Mouse (Mus musculus): ENCODE measurements around the gene Plekhh1. TPM values are rescaled to one million over a fixed set of nuclear protein-coding genes. Genes with fewer than 3 reads are reported as not detected.
"Not testable (repeated sequence)": the region's sequence is repeated elsewhere in the genome, so short reads cannot be mapped to it uniquely, and the experiment has no call there.

Plekhh1 gene
- polyA plus RNA-seq, 1 experiment from 2014 or later: 5.8 TPM

DNA sequence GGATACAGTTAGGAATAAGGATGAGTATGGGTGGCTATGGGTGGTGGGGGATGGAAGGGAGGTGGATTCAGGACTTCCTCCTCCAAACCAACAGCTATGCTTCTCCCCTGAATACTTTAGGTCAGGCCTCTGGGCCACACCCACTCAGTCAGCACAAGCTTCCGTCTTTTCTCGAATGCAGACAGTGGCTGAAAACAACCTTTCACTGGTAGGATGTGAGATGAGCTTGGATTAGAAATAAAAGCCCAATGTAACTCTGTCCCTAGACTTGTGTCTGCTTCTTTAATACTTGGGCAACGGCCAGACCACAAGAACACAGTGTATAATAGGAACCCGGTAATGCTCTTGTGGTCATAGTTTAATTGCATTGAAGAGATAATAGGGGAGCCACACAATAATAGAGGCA, 11.0 kb upstream of the Plekhh1 start:
- ATAC-seq (ENCODE audit: insufficient read depth, low FRiP score): no peak
- Histone ChIP-seq H3K27ac (ENCODE audit: low read length) (no peak overlapping the region), H3K4me1 (ENCODE audit: control insufficient read depth, insufficient read depth, low read length) (peaks cover 4% of the 10 kb centered on the region; the same call in 1 of the 2 replicates), H3K36me3 (ENCODE audit: control insufficient read depth, insufficient read depth, low read length) (no peaks in the 10 kb centered on the region), H3K9me3 (replicated peaks; ENCODE audit: control insufficient read depth, low read length) (no peaks in the 10 kb centered on the region), H3K4me2 (ENCODE audit: low read depth, low read length) (no peak overlapping the region), H3K9ac (ENCODE audit: low read length) (no peak overlapping the region), H3K4me3 (replicated peaks; ENCODE audit: low read length) (no peak overlapping the region), H3K27me3 (ENCODE audit: control insufficient read depth, insufficient read depth, low read length) (no peaks in the 10 kb centered on the region)
- 48% methylated on average over 4 of the region's 4 CpGs for WGBS

DNA sequence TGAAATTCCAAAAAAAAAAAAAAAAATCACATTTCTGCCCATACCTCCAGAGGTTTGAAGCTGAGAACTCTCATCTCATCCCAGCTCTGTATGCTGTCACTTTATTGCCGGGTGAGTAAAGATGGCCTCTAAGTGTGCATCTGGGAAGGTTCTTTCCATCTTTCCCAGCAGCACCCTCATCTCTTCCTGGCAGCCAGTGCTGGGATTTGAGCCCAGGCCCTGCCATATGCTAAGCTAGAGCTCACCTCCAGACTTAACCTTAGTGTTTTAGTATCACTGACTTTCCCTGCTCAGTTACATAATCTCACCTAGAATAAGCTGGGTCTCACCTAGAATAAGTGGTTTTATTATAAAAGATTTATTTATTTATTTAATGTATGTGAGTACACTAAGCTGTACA, 7.1 kb upstream of the Plekhh1 start:
- Histone ChIP-seq H3K4me1 (ENCODE audit: control insufficient read depth, insufficient read depth, low read length) (peaks cover 4% of the 10 kb centered on the region; the same call in 1 of the 2 replicates), H3K9ac (ENCODE audit: low read length) (no peak overlapping the region), H3K36me3 (ENCODE audit: control insufficient read depth, insufficient read depth, low read length) (no peaks in the 10 kb centered on the region), H3K4me2 (ENCODE audit: low read depth, low read length) (no peak overlapping the region), H3K27ac (ENCODE audit: low read length) (no peak overlapping the region), H3K4me3 (replicated peaks; ENCODE audit: low read length) (no peak overlapping the region), H3K27me3 (ENCODE audit: control insufficient read depth, insufficient read depth, low read length) (no peaks in the 10 kb centered on the region), H3K9me3 (replicated peaks; ENCODE audit: control insufficient read depth, low read length) (no peaks in the 10 kb centered on the region)
- ATAC-seq (ENCODE audit: insufficient read depth, low FRiP score): no peak
- WGBS: 86% methylated on average over 1 of the region's 1 CpGs

DNA sequence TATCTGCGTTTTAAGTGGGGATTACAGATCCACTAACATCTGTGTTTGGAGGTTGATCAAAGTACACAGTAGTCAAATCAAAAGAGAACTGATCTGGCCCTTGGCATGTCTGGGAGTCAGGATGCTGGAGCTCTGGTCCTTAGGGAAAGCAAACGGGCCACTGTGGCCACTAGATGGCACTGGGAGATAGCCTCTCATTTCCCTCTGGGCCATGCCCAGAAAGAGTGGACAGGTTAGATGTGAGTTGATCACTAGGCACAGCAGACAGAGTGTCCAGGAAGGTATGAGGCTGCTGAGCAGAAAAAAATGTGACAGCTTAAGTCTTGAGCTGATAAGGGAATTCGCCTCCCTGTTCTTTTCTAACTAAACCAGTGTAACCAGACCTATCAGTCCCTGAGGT, 6.1 kb upstream of the Plekhh1 start:
- Histone ChIP-seq H3K4me2 (ENCODE audit: low read depth, low read length) (no peak overlapping the region), H3K4me3 (replicated peaks; ENCODE audit: low read length) (no peak overlapping the region), H3K27ac (ENCODE audit: low read length) (no peak overlapping the region), H3K9ac (ENCODE audit: low read length) (no peak overlapping the region), H3K4me1 (ENCODE audit: control insufficient read depth, insufficient read depth, low read length) (peaks cover 3% of the 10 kb centered on the region; the same call in 1 of the 2 replicates), H3K9me3 (replicated peaks; ENCODE audit: control insufficient read depth, low read length) (no peaks in the 10 kb centered on the region), H3K36me3 (ENCODE audit: control insufficient read depth, insufficient read depth, low read length) (no peaks in the 10 kb centered on the region), H3K27me3 (ENCODE audit: control insufficient read depth, insufficient read depth, low read length) (no peaks in the 10 kb centered on the region)
- peak; percentile 72 for ATAC-seq (ENCODE audit: insufficient read depth, low FRiP score)
- WGBS: 12% methylated on average over 3 of the region's 3 CpGs

DNA sequence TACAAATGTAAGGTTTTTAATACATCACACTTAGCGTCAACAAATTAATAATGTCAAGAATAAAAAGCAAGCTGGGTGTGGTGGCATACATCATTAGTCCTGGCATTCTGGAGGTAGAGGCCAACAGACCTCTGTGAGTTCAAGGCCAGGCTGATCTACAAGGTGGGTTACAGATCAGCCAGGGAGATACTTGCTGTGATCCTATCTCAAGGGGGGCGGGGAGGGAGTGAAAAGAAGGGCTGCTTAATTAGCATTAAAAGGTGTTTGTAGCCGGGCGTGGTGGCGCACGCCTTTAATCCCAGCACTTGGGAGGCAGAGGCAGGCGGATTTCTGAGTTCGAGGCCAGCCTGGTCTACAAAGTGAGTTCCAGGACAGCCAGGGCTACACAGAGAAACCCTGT, 1.4 kb upstream of the Plekhh1 start:
- not testable (repeated sequence) for H3K9me3 ChIP-seq (replicated peaks; ENCODE audit: control insufficient read depth, low read length)

DNA sequence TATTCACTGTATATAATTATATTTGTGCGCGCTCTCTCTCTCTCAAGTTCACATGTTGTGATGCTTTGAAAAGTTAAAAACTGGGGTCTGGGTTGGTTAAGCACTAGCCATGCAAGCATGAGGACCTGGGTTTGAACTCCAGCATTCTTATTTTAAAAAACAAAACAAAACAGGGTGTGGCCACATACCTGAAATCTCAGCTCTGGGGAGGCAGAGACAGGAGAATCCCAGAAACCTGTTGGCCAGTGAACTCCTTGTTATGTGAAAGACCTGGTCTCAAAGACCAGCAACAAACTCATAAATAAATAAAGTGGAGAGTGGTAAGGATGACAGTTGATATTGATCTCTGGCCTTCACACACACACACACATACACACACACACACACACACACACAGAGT, 5.4 kb downstream of the Plekhh1 start:
- Histone ChIP-seq H3K27ac (ENCODE audit: low read length) (no peak overlapping the region), H3K4me2 (ENCODE audit: low read depth, low read length) (no peak overlapping the region), H3K36me3 (ENCODE audit: control insufficient read depth, insufficient read depth, low read length) (no peaks in the 10 kb centered on the region), H3K27me3 (ENCODE audit: control insufficient read depth, insufficient read depth, low read length) (no peaks in the 10 kb centered on the region), H3K9ac (ENCODE audit: low read length) (no peak overlapping the region), H3K4me1 (ENCODE audit: control insufficient read depth, insufficient read depth, low read length) (no peaks in the 10 kb centered on the region), H3K9me3 (replicated peaks; ENCODE audit: control insufficient read depth, low read length) (no peaks in the 10 kb centered on the region), H3K4me3 (replicated peaks; ENCODE audit: low read length) (no peak overlapping the region)
- 100% methylated on average over 2 of the region's 2 CpGs for WGBS
- ATAC-seq (ENCODE audit: insufficient read depth, low FRiP score): no peak

More for the DNA sequence above, 1.4 kb upstream of the Plekhh1 start:
- H3K27me3 ChIP-seq (ENCODE audit: control insufficient read depth, insufficient read depth, low read length); ATAC-seq (ENCODE audit: insufficient read depth, low FRiP score); H3K4me3 ChIP-seq (replicated peaks; ENCODE audit: low read length); H3K4me2 ChIP-seq (ENCODE audit: low read depth, low read length); H3K4me1 ChIP-seq (ENCODE audit: control insufficient read depth, insufficient read depth, low read length); H3K36me3 ChIP-seq (ENCODE audit: control insufficient read depth, insufficient read depth, low read length); H3K27ac ChIP-seq (ENCODE audit: low read length); H3K9ac ChIP-seq (ENCODE audit: low read length): not testable (repeated sequence)
- 94% methylated on average over 7 of the region's 8 CpGs for WGBS

DNA sequence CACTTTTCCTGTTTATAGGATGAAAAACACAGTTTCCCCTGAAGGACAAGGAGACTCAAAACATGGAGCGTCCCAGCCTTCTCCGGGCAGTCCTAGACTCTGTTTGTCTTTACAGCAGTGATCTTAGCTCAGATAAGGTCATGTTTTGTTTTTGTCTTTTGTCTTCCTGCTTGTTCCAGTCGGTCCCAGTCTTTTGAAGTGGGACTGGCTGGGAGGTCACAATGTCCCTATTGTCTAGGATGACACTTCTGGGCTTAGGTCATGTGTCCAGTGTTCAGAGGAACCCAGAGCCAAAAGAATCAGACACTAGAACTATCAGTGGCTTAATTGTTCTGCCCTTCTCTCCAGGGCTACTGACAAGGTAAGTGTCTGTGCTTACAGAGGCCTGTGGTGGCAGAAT, 6.4 kb downstream of the Plekhh1 start:
- Histone ChIP-seq H3K4me1 (ENCODE audit: control insufficient read depth, insufficient read depth, low read length) (peaks cover 5% of the 10 kb centered on the region; the same call in 1 of the 2 replicates), H3K9me3 (replicated peaks; ENCODE audit: control insufficient read depth, low read length) (no peaks in the 10 kb centered on the region), H3K27me3 (ENCODE audit: control insufficient read depth, insufficient read depth, low read length) (no peaks in the 10 kb centered on the region), H3K9ac (ENCODE audit: low read length) (no peak overlapping the region), H3K4me3 (replicated peaks; ENCODE audit: low read length) (no peak overlapping the region), H3K36me3 (ENCODE audit: control insufficient read depth, insufficient read depth, low read length) (no peaks in the 10 kb centered on the region), H3K27ac (ENCODE audit: low read length) (no peak overlapping the region), H3K4me2 (ENCODE audit: low read depth, low read length) (no peak overlapping the region)
- ATAC-seq (ENCODE audit: insufficient read depth, low FRiP score): no peak
- WGBS: 28% methylated on average over 3 of the region's 3 CpGs

DNA sequence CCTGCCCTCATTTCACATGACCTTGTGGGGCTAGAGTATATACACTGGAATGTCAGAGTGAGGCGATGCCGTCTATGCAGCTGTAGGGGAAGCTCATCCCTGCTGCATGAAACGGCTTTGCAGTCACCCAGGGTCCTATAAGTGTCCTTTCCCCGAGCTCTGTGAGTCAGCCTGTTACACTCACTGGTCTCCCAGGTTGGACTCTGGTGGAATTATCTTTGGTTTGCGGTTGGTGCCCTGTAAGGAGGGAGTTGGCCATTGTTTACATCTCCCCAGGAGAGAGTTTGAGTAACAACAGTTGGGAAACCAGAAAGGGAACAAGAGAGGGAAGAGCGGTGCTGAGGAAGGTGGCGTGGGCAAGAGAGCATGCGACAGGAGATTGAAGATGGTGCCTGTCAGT, 10.7 kb downstream of the Plekhh1 start:
- Histone ChIP-seq H3K9me3 (replicated peaks; ENCODE audit: control insufficient read depth, low read length) (no peaks in the 10 kb centered on the region), H3K9ac (ENCODE audit: low read length) (no peak overlapping the region), H3K4me2 (ENCODE audit: low read depth, low read length) (no peak overlapping the region), H3K4me3 (replicated peaks; ENCODE audit: low read length) (no peak overlapping the region), H3K4me1 (ENCODE audit: control insufficient read depth, insufficient read depth, low read length) (peaks cover 5% of the 10 kb centered on the region; the same call in 1 of the 2 replicates), H3K27me3 (ENCODE audit: control insufficient read depth, insufficient read depth, low read length) (no peaks in the 10 kb centered on the region), H3K27ac (ENCODE audit: low read length) (peak overlapping the region; percentile 34), H3K36me3 (ENCODE audit: control insufficient read depth, insufficient read depth, low read length) (0 out of 2 replicates have a peak, but pooled peaks cover 1% of the 10 kb centered on the region)
- 40% methylated on average over 8 of the region's 8 CpGs for WGBS
- ATAC-seq (ENCODE audit: insufficient read depth, low FRiP score): peak; percentile 19; the same call in 1 of the 2 replicates

DNA sequence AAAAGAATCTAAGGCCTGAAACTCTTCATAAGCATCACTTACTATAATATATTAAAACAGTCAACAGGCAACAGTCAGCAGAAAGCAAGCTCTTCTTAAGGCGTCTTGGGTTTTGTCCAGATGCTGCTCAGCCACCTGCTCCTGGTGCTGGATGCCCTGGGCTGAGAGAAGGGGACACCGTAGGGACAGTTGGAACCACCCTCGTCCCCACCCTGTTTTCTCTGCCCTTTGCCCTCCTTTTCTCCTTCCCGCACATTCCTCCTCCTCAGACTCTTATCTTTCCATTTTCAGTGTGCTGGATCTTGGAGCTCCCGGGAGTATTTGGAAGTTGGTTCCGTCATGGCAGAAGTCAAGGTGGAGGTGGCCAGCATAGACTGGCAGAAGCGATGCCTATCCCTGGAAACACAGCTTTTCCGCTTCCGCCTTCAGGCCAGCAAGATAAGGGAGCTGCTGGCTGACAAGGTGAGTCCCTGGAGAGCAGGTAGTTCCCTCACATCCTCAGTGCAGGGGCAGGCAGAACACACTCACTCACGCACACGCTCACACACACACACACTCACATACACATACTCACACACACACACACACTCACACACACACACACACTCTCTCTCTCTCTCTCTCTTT, 11.4 kb downstream of the Plekhh1 start:
- H3K9ac ChIP-seq (ENCODE audit: low read length): no peak overlapping the region
- no peaks in the 10 kb centered on the region for H3K9me3 ChIP-seq (replicated peaks; ENCODE audit: control insufficient read depth, low read length)
- no peaks in the 10 kb centered on the region for H3K27me3 ChIP-seq (ENCODE audit: control insufficient read depth, insufficient read depth, low read length)
- peaks cover 5% of the 10 kb centered on the region; the same call in 1 of the 2 replicates for H3K4me1 ChIP-seq (ENCODE audit: control insufficient read depth, insufficient read depth, low read length)
- ATAC-seq (ENCODE audit: insufficient read depth, low FRiP score): no peak
- no peak overlapping the region for H3K4me2 ChIP-seq (ENCODE audit: low read depth, low read length)
- H3K4me3 ChIP-seq (replicated peaks; ENCODE audit: low read length): no peak overlapping the region
- peaks cover 7% of the 10 kb centered on the region; the same call in 1 of the 2 replicates for H3K36me3 ChIP-seq (ENCODE audit: control insufficient read depth, insufficient read depth, low read length)
- whole genome bisulfite sequencing: 71% methylated on average over 11 of the region's 11 CpGs
- 0 out of 2 replicates have a peak overlapping the region, but pooled peaks have one; percentile 7 for H3K27ac ChIP-seq (ENCODE audit: low read length)

DNA sequence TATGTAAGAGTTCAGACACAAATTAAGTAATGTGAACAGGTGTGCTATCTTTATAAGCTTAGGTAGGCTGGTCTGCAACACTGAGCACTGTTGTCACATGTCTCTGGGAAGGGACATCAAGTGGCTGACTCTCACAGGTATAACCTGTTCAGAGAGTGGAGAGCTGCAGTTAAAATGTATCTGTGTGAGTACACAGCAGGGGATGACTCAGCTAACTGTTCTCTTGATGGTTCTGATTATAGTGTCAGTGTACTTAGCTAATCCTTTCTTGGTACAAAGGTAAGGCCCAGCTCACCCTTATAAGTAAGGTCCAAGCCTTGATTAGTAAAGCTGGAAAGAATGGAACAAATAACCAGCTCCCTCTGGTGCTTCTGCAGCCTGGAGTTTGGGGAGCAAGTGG, 12.5 kb downstream of the Plekhh1 start:
- H3K4me3 ChIP-seq (replicated peaks; ENCODE audit: low read length): no peak overlapping the region
- H3K27ac ChIP-seq (ENCODE audit: low read length): peak overlapping the region; percentile 43
- no peaks in the 10 kb centered on the region for H3K9me3 ChIP-seq (replicated peaks; ENCODE audit: control insufficient read depth, low read length)
- no peaks in the 10 kb centered on the region for H3K27me3 ChIP-seq (ENCODE audit: control insufficient read depth, insufficient read depth, low read length)
- H3K4me2 ChIP-seq (ENCODE audit: low read depth, low read length): no peak overlapping the region
- peaks cover 7% of the 10 kb centered on the region; the same call in 1 of the 2 replicates for H3K36me3 ChIP-seq (ENCODE audit: control insufficient read depth, insufficient read depth, low read length)
- peak; percentile 82 for ATAC-seq (ENCODE audit: insufficient read depth, low FRiP score)
- H3K9ac ChIP-seq (ENCODE audit: low read length): no peak overlapping the region
- H3K4me1 ChIP-seq (ENCODE audit: control insufficient read depth, insufficient read depth, low read length): peaks cover 5% of the 10 kb centered on the region; the same call in 1 of the 2 replicates
